Mouse (Mus musculus): ENCODE data around the gene Spred3.
"Not testable (repeated sequence)": the region's sequence is repeated elsewhere in the genome, so short reads cannot be mapped to it uniquely, and the experiment has no call there.

The Spred3 gene

GRCm38 (mm10) chr7:29170066-29170754 is at the start of gene Spred3, which contains the start of gene Ggn:
TSS of gene Spred3 (minus strand) at chr7:29170411.
TSS of gene Ggn (plus strand) at chr7:29170210.
- peak; percentile 80 to 81 for DNase-seq (ENCODE audit: low spot score in 2 of 2)

- no peak for DNase-seq (ENCODE audit: low spot score in 2 of 2)
Observed at GRCm38 (mm10) chr7:29214846-29215245, 44.6 kb upstream of the Spred3 start.

GRCm38 (mm10) chr7:29214236-29214635 is 44.0 kb upstream of the Spred3 start:
- DNase-seq (ENCODE audit: low spot score in 2 of 2): no peak

GRCm38 (mm10) chr7:29213675-29214082 is 43.5 kb upstream of the Spred3 start, which contains the start of gene Catsperg1:
TSS of gene Catsperg1 (minus strand) at chr7:29214035.
- no peak for DNase-seq (ENCODE audit: low spot score in 2 of 2)

GRCm38 (mm10) chr7:29212775-29213560 is 42.8 kb upstream of the Spred3 start:
- DNase-seq (ENCODE audit: low spot score in 2 of 2): not testable (repeated sequence)

GRCm38 (mm10) chr7:29212199-29212765 is 42.1 kb upstream of the Spred3 start:
- DNase-seq (ENCODE audit: low spot score in 2 of 2): peak in 1 of 2 experiments; percentile 23

- DNase-seq (ENCODE audit: low spot score in 2 of 2): peak; percentile 89 to 92
Observed at GRCm38 (mm10) chr7:29211415-29212198, 41.4 kb upstream of the Spred3 start.

GRCm38 (mm10) chr7:29211013-29211412 is 40.8 kb upstream of the Spred3 start:
- DNase-seq (ENCODE audit: low spot score in 2 of 2): peak in 1 of 2 experiments; percentile 54

- DNase-seq (ENCODE audit: low spot score in 2 of 2): no peak
Observed at GRCm38 (mm10) chr7:29202577-29202976, 32.4 kb upstream of the Spred3 start.

- not testable (repeated sequence) for DNase-seq (ENCODE audit: low spot score in 2 of 2)
Observed at GRCm38 (mm10) chr7:29194230-29194629, 24.0 kb upstream of the Spred3 start.

- DNase-seq (ENCODE audit: low spot score in 2 of 2): not testable (repeated sequence)
Observed at GRCm38 (mm10) chr7:29181323-29181722, 11.1 kb upstream of the Spred3 start.

- DNase-seq (ENCODE audit: low spot score in 2 of 2): no peak
Observed at GRCm38 (mm10) chr7:29180854-29181236, 10.6 kb upstream of the Spred3 start.

- peak; percentile 96 for DNase-seq (ENCODE audit: low spot score in 2 of 2)
Observed at GRCm38 (mm10) chr7:29180077-29180853, 10.1 kb upstream of the Spred3 start, which contains the start of gene Psmd8. TSS of gene Psmd8 (minus strand) at chr7:29180701.

- no peak for DNase-seq (ENCODE audit: low spot score in 2 of 2)
Observed at GRCm38 (mm10) chr7:29179323-29179722, 9.1 kb upstream of the Spred3 start.

- DNase-seq (ENCODE audit: low spot score in 2 of 2): no peak
Observed at GRCm38 (mm10) chr7:29178106-29178505, 7.9 kb upstream of the Spred3 start.

GRCm38 (mm10) chr7:29172390-29173016 is 2.3 kb upstream of the Spred3 start:
- DNase-seq (ENCODE audit: low spot score in 2 of 2): no peak

GRCm38 (mm10) chr7:29171562-29172097 is 1.4 kb upstream of the Spred3 start:
- no peak for DNase-seq (ENCODE audit: low spot score in 2 of 2)

GRCm38 (mm10) chr7:29170755-29171561 is 747 bp upstream of the Spred3 start:
- no peak for DNase-seq (ENCODE audit: low spot score in 2 of 2)
